ENCODE assay signal across 10 mouse cellular contexts in the genomic region with DNA sequence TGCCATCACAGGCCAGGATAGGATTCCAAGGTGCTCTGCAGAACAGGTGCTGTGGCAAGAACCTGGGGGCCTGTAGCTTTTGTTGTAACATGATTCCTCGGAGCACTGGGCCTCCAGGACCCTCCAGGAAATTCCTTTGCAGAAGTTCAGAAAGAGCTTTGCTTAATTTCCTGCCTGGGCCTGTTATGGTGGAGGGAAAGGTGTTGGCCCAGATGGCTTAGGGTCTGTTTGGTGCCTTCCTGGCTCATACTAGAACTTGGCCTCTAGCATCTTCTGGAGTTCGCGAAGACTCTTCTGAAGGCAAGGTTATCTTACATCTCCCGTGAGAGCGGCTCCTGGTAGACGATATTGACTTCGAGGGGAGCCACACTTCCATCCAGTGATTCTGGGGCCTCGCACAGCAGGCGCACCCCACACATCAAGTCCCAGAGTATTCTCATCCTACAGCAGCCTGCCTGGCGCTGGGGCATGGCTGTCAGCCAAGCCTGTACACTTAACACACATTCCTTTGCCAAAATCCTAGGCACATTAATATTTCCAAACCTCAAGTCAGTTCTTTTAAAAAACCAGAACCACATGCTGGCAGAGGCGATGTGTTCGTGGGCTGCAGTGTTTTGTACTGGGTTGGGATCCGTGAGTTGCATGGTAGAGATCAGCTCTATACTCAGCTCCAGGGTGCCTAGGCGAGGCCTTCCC. TPM values are rescaled to one million over a fixed set of nuclear protein-coding genes. Genes with fewer than 3 reads are reported as not detected.
A peak's percentile ranks its signal among the peaks of the same experiment; 100 is the strongest.
DNase-seq lines count a peak whose midpoint lies in the region; ATAC-seq lines count a peak whose summit lies in the region.
"Had no signal": no experiment of that assay in that cellular context is flagged by ENCODE, and none has a peak within 500 bp of the region (broad histone marks: within the 10 kb centered on the region; RNA-seq: fewer than 3 reads in every experiment).

No protein-coding gene starts in this region.

- ATAC-seq in hindbrain, embryonic 12.5 days (ENCODE audit: low FRiP score), result no peak
- peak; percentile 64; the same call in 1 of the 2 replicates for ATAC-seq in embryonic facial prominence, embryonic 12.5 days (ENCODE audit: insufficient number of reproducible peaks, insufficient read depth, low FRiP score, low TSS enrichment)
- no peak for ATAC-seq in hindbrain, embryonic 13.5 days (ENCODE audit: low FRiP score)

- peak overlapping the region; percentile 23; the same call in 1 of the 2 replicates for H3K27ac ChIP-seq in hindbrain, embryonic 10.5 days
- no peak overlapping the region for H3K27ac ChIP-seq in hindbrain, embryonic 12.5 days
- peak overlapping the region; percentile 69 for H3K27ac ChIP-seq in embryonic facial prominence, embryonic 12.5 days
- H3K27ac ChIP-seq in hindbrain, embryonic 13.5 days, result no peak overlapping the region
- H3K27ac ChIP-seq: neural tube, embryonic 13.5 days had no signal

- DNase-seq in hindbrain, embryonic 10.5 days (ENCODE audit: low spot score), result no peak
- DNase-seq in 3T3-L1 (ENCODE audit: low read depth, low spot score), result peak; percentile 36
- peak; percentile 27 to 37 for DNase-seq in left cerebral cortex, postnatal 14 days (ENCODE audit: low spot score in 2 of 2)
- DNase-seq in spleen, adult 18-20 months, result no peak
- DNase-seq in kidney, adult 9 months, result no peak
- DNase-seq: kidney, postnatal 25 days had no signal

- H3K9me3 ChIP-seq in hindbrain, embryonic 10.5 days, result no peaks in the 10 kb centered on the region
- H3K9me3 ChIP-seq in hindbrain, embryonic 12.5 days (replicated peaks), result no peaks in the 10 kb centered on the region
- no peaks in the 10 kb centered on the region for H3K9me3 ChIP-seq in embryonic facial prominence, embryonic 12.5 days
- H3K9me3 ChIP-seq in hindbrain, embryonic 13.5 days, result no peaks in the 10 kb centered on the region
- H3K9me3 ChIP-seq: neural tube, embryonic 13.5 days had no signal

- no peak overlapping the region for H3K4me3 ChIP-seq in hindbrain, embryonic 10.5 days
- no peak overlapping the region for H3K4me3 ChIP-seq in hindbrain, embryonic 12.5 days
- no peak overlapping the region for H3K4me3 ChIP-seq in embryonic facial prominence, embryonic 12.5 days
- H3K4me3 ChIP-seq in hindbrain, embryonic 13.5 days, result no peak overlapping the region
- H3K4me3 ChIP-seq: neural tube, embryonic 13.5 days had no signal

- no peak overlapping the region for H3K4me2 ChIP-seq in hindbrain, embryonic 12.5 days (replicated peaks)
- no peak overlapping the region for H3K4me2 ChIP-seq in embryonic facial prominence, embryonic 12.5 days (replicated peaks)
- H3K4me2 ChIP-seq in hindbrain, embryonic 13.5 days, result no peak overlapping the region
- H3K4me2 ChIP-seq: neural tube, embryonic 13.5 days had no signal

- 78% methylated on average over 14 of the region's 14 CpGs for WGBS in hindbrain, embryonic 10.5 days
- 78% methylated on average over 14 of the region's 14 CpGs for WGBS in hindbrain, embryonic 12.5 days
- 63% methylated on average over 14 of the region's 14 CpGs for WGBS in embryonic facial prominence, embryonic 12.5 days
- 83% methylated on average over 14 of the region's 14 CpGs for WGBS in hindbrain, embryonic 13.5 days

- H3K27me3 ChIP-seq in hindbrain, embryonic 10.5 days (ENCODE audit: insufficient read depth, poor library complexity, severe bottlenecking), result no peaks in the 10 kb centered on the region
- no peaks in the 10 kb centered on the region for H3K27me3 ChIP-seq in hindbrain, embryonic 12.5 days
- H3K27me3 ChIP-seq in embryonic facial prominence, embryonic 12.5 days, result no peaks in the 10 kb centered on the region
- no peaks in the 10 kb centered on the region for H3K27me3 ChIP-seq in hindbrain, embryonic 13.5 days
- H3K27me3 ChIP-seq: neural tube, embryonic 13.5 days had no signal

- peaks cover 4% of the 10 kb centered on the region; the same call in 1 of the 2 replicates for H3K4me1 ChIP-seq in hindbrain, embryonic 10.5 days (replicated peaks)
- H3K4me1 ChIP-seq in hindbrain, embryonic 12.5 days, result no peaks in the 10 kb centered on the region; the same call in 1 of the 2 replicates
- peaks cover 18% of the 10 kb centered on the region for H3K4me1 ChIP-seq in embryonic facial prominence, embryonic 12.5 days
- no peaks in the 10 kb centered on the region for H3K4me1 ChIP-seq in hindbrain, embryonic 13.5 days (replicated peaks)
- H3K4me1 ChIP-seq: neural tube, embryonic 13.5 days had no signal

- no peaks in the 10 kb centered on the region for H3K36me3 ChIP-seq in hindbrain, embryonic 10.5 days
- H3K36me3 ChIP-seq in hindbrain, embryonic 12.5 days, result no peaks in the 10 kb centered on the region
- no peaks in the 10 kb centered on the region for H3K36me3 ChIP-seq in embryonic facial prominence, embryonic 12.5 days
- no peaks in the 10 kb centered on the region for H3K36me3 ChIP-seq in hindbrain, embryonic 13.5 days
- H3K36me3 ChIP-seq: neural tube, embryonic 13.5 days had no signal

- H3K9ac ChIP-seq in hindbrain, embryonic 12.5 days, result no peak overlapping the region
- no peak overlapping the region for H3K9ac ChIP-seq in embryonic facial prominence, embryonic 12.5 days
- H3K9ac ChIP-seq in hindbrain, embryonic 13.5 days, result no peak overlapping the region
- H3K9ac ChIP-seq: neural tube, embryonic 13.5 days had no signal

- intact Hi-C loops in left cerebral cortex, postnatal 14 days (cut with DNase I), result no loop called here

RNA-seq across cellular contexts. Expression of gene Cxcl14, which starts 54.5 kb away (rescaled TPM):
- polyA plus RNA-seq in hindbrain, embryonic 10.5 days (2016; fragmentation: Nextera tagmentation; extraction: Ambion mirVana), result 6.1 and 12.5 TPM in 2 replicates
- polyA plus RNA-seq in hindbrain, embryonic 12.5 days (2016; fragmentation: Nextera tagmentation; extraction: Ambion mirVana), result 72.3 and 90.1 TPM in 2 replicates
- 308 and 338 TPM in 2 replicates for polyA plus RNA-seq in embryonic facial prominence, embryonic 12.5 days (2016; fragmentation: Nextera tagmentation; extraction: Ambion mirVana)
- total RNA-seq in left cerebral cortex, postnatal 14 days (2021), result 100 to 1,000 TPM; 125 to 136 TPM
- polyA plus RNA-seq in hindbrain, embryonic 13.5 days (2015; fragmentation: Nextera tagmentation; extraction: Ambion mirVana), result 4.9 and 8.2 TPM in 2 replicates

Comparison
In these comparisons a context has a peak if more than half of its experiments do, and no peak if none do; other contexts are left out.
1. H3K27ac ChIP-seq: peak in hindbrain, embryonic 10.5 days (single experiment) and embryonic facial prominence, embryonic 12.5 days (single experiment); none in hindbrain, embryonic 12.5 days (single experiment) and hindbrain, embryonic 13.5 days (single experiment).
2. DNase-seq: peak in 3T3-L1 (single experiment) and left cerebral cortex, postnatal 14 days (2 of 2); none in hindbrain, embryonic 10.5 days (single experiment), spleen, adult 18-20 months (0 of 2) and kidney, adult 9 months (single experiment).